Mouse (Mus musculus): ENCODE measurements at regions not wholly inside any gene's neighbourhood (a gene's known extent, or its start where the extent isn't known, plus 50 kb on each side); places are given as distances from the start of the nearest gene placed in this dataset.

DNA sequence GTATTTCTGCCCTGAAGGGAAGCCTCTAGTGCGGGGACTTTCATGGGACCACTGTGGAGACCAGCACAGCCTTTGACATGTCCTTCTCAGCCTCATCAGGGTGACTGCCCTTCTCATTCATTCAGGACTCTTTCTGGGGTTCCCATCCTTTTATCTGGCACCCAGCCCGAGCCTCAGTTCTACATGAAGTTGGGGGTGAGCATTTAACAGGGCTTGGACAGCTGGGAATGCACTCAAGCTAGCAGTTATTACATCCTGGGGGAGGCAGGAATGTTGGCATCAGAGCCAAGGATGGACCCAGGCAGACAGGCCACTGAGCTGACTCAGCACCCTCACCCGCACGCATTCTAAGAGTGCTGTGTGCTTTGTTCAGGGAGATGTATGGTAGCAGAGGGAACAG lies 61.8 kb upstream of the Insig1 start:
- H3K4me1 ChIP-seq (ENCODE audit: control insufficient read depth, insufficient read depth, low read length) = no peaks in the 10 kb centered on the region; the same call in 1 of the 2 replicates
- TF ChIP-seq CTCF (IDR thresholded peaks at IDR 0.05) (no peak), EP300 (IDR thresholded peaks at IDR 0.05; ENCODE audit: insufficient read depth, low read depth, low read length) (no peak), POLR2A (IDR thresholded peaks at IDR 0.05; ENCODE audit: insufficient read depth, low read depth, low read length) (no peak)
- H3K9ac ChIP-seq (ENCODE audit: low read depth, low read length) = no peak overlapping the region
- intact Hi-C loops (cut with DNase I) = no loop called here
- no peaks in the 10 kb centered on the region for H3K36me3 ChIP-seq (ENCODE audit: control insufficient read depth, insufficient read depth, low read length)
- H3K27me3 ChIP-seq (ENCODE audit: control insufficient read depth, insufficient read depth, low read length) = no peaks in the 10 kb centered on the region
- H3K27ac ChIP-seq = no peak overlapping the region
- no peaks in the 10 kb centered on the region for H3K79me2 ChIP-seq (replicated peaks; ENCODE audit: control insufficient read depth, insufficient read depth, low read length)
- 85% methylated on average over 4 of the region's 4 CpGs for WGBS
- H3K4me3 ChIP-seq = no peak overlapping the region
- DNase-seq = no peak

- WGBS = 66% methylated on average over 2 of the region's 2 CpGs
- H3K36me3 ChIP-seq (ENCODE audit: control insufficient read depth, insufficient read depth, low read length) = no peaks in the 10 kb centered on the region
- H3K4me1 ChIP-seq (ENCODE audit: control insufficient read depth, insufficient read depth, low read length) = no peaks in the 10 kb centered on the region; the same call in 1 of the 2 replicates
- TF ChIP-seq POLR2A (IDR thresholded peaks at IDR 0.05; ENCODE audit: insufficient read depth, low read depth, low read length) (no peak), EP300 (IDR thresholded peaks at IDR 0.05; ENCODE audit: insufficient read depth, low read depth, low read length) (no peak), CTCF (IDR thresholded peaks at IDR 0.05) (no peak)
- H3K27me3 ChIP-seq (ENCODE audit: control insufficient read depth, insufficient read depth, low read length) = no peaks in the 10 kb centered on the region
- no peak overlapping the region for H3K27ac ChIP-seq
- intact Hi-C loops (cut with DNase I) = no loop called here
- H3K9ac ChIP-seq (ENCODE audit: low read depth, low read length) = no peak overlapping the region
- no peak for DNase-seq
- no peak overlapping the region for H3K4me3 ChIP-seq
- no peaks in the 10 kb centered on the region for H3K79me2 ChIP-seq (replicated peaks; ENCODE audit: control insufficient read depth, insufficient read depth, low read length)
Measured at GRCm38 (mm10) chr5:28009871-28010270, 61.3 kb upstream of the Insig1 start.

- 92% methylated on average over 3 of the region's 3 CpGs for WGBS
- H3K36me3 ChIP-seq (ENCODE audit: control insufficient read depth, insufficient read depth, low read length) = no peaks in the 10 kb centered on the region
- no peak for TF ChIP-seq CTCF (IDR thresholded peaks at IDR 0.05)
- no peak for TF ChIP-seq EP300 (IDR thresholded peaks at IDR 0.05; ENCODE audit: insufficient read depth, low read depth, low read length)
- no peak for TF ChIP-seq POLR2A (IDR thresholded peaks at IDR 0.05; ENCODE audit: insufficient read depth, low read depth, low read length)
- H3K27ac ChIP-seq = no peak overlapping the region
- DNase-seq = no peak
- H3K9ac ChIP-seq (ENCODE audit: low read depth, low read length) = no peak overlapping the region
- intact Hi-C loops (cut with DNase I) = no loop called here
- no peaks in the 10 kb centered on the region for H3K27me3 ChIP-seq (ENCODE audit: control insufficient read depth, insufficient read depth, low read length)
- no peak overlapping the region for H3K4me3 ChIP-seq
- H3K4me1 ChIP-seq (ENCODE audit: control insufficient read depth, insufficient read depth, low read length) = no peaks in the 10 kb centered on the region; the same call in 1 of the 2 replicates
- H3K79me2 ChIP-seq (replicated peaks; ENCODE audit: control insufficient read depth, insufficient read depth, low read length) = no peaks in the 10 kb centered on the region
Measured at GRCm38 (mm10) chr5:28010529-28010928, 60.6 kb upstream of the Insig1 start.

- Histone ChIP-seq H3K36me3 (ENCODE audit: control insufficient read depth, insufficient read depth, low read length) (no peaks in the 10 kb centered on the region), H3K27ac (no peak overlapping the region), H3K27me3 (ENCODE audit: control insufficient read depth, insufficient read depth, low read length) (no peaks in the 10 kb centered on the region), H3K4me3 (no peak overlapping the region), H3K9ac (ENCODE audit: low read depth, low read length) (no peak overlapping the region), H3K4me1 (ENCODE audit: control insufficient read depth, insufficient read depth, low read length) (no peaks in the 10 kb centered on the region; the same call in 1 of the 2 replicates), H3K79me2 (replicated peaks; ENCODE audit: control insufficient read depth, insufficient read depth, low read length) (no peaks in the 10 kb centered on the region)
- TF ChIP-seq CTCF (IDR thresholded peaks at IDR 0.05) = no peak
- no peak for TF ChIP-seq EP300 (IDR thresholded peaks at IDR 0.05; ENCODE audit: insufficient read depth, low read depth, low read length)
- TF ChIP-seq POLR2A (IDR thresholded peaks at IDR 0.05; ENCODE audit: insufficient read depth, low read depth, low read length) = no peak
- WGBS = 88% methylated on average over 2 of the region's 2 CpGs
- intact Hi-C loops (cut with DNase I) = no loop called here
- no peak for DNase-seq
Measured at GRCm38 (mm10) chr5:28012496-28012895, 58.7 kb upstream of the Insig1 start.

- Histone ChIP-seq H3K36me3 (ENCODE audit: control insufficient read depth, insufficient read depth, low read length) (no peaks in the 10 kb centered on the region), H3K4me1 (ENCODE audit: control insufficient read depth, insufficient read depth, low read length) (no peaks in the 10 kb centered on the region; the same call in 1 of the 2 replicates), H3K4me3 (no peak overlapping the region), H3K27me3 (ENCODE audit: control insufficient read depth, insufficient read depth, low read length) (no peaks in the 10 kb centered on the region), H3K9ac (ENCODE audit: low read depth, low read length) (no peak overlapping the region), H3K27ac (no peak overlapping the region), H3K79me2 (replicated peaks; ENCODE audit: control insufficient read depth, insufficient read depth, low read length) (no peaks in the 10 kb centered on the region)
- DNase-seq = no peak
- intact Hi-C loops (cut with DNase I) = no loop called here
- 42% methylated on average over 6 of the region's 6 CpGs for WGBS
- TF ChIP-seq POLR2A (IDR thresholded peaks at IDR 0.05; ENCODE audit: insufficient read depth, low read depth, low read length) (no peak), CTCF (IDR thresholded peaks at IDR 0.05) (no peak), EP300 (IDR thresholded peaks at IDR 0.05; ENCODE audit: insufficient read depth, low read depth, low read length) (no peak)
Measured at GRCm38 (mm10) chr5:28013619-28014273, 57.4 kb upstream of the Insig1 start.

DNA sequence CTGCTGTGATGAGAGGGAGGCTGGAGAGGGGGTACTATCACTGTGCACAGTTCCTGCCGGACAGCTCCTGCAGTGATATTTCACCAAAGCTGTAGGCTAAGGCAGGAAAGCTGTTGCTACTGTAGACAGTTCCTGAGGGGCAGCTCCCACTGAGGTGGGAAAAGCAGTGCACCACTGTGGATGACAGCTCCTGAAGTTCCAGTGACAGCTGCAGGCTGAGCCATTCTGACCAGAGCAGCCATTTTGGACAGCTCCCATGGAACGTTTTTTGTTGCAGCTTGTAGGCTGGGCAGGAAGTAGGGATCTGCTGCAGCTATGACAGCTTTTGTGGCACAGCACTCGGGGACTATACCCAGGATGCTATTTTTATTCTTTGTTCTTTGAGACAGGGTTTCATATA lies 51.3 kb upstream of the Insig1 start:
- 41% methylated on average over 3 of the region's 3 CpGs for WGBS

More for the DNA sequence above, 51.3 kb upstream of the Insig1 start:
- H3K4me3 ChIP-seq = no peak overlapping the region
- no peaks in the 10 kb centered on the region for H3K79me2 ChIP-seq (replicated peaks; ENCODE audit: control insufficient read depth, insufficient read depth, low read length)
- no peak overlapping the region for H3K27ac ChIP-seq
- intact Hi-C loops (cut with DNase I) = no loop called here
- H3K9ac ChIP-seq (ENCODE audit: low read depth, low read length) = no peak overlapping the region
- DNase-seq = no peak
- H3K4me1 ChIP-seq (ENCODE audit: control insufficient read depth, insufficient read depth, low read length) = no peaks in the 10 kb centered on the region
- TF ChIP-seq CTCF (IDR thresholded peaks at IDR 0.05) (no peak), POLR2A (IDR thresholded peaks at IDR 0.05; ENCODE audit: insufficient read depth, low read depth, low read length) (no peak), EP300 (IDR thresholded peaks at IDR 0.05; ENCODE audit: insufficient read depth, low read depth, low read length) (no peak)
- H3K36me3 ChIP-seq (ENCODE audit: control insufficient read depth, insufficient read depth, low read length) = no peaks in the 10 kb centered on the region
- H3K27me3 ChIP-seq (ENCODE audit: control insufficient read depth, insufficient read depth, low read length) = no peaks in the 10 kb centered on the region
